Mouse (Mus musculus) embryonic facial prominence, embryonic 10.5 days (tissue): Measurements from ENCODE around the gene Eml4. TPM values are rescaled to one million over a fixed set of nuclear protein-coding genes. Genes with fewer than 3 reads are reported as not detected.

ENCODE experiments used
- DNase-seq: peaks from one replicate; pipeline ENCODE4 v3.0.0-alpha.2; 2017; ENCODE audit warnings: low spot score
- H3K27ac ChIP-seq: fragments of 300-500 bp; sonication (generic); replicated peaks from 2 replicates; pipeline ENCODE4 v1.5.1; 2016; ENCODE audit warnings: mild to moderate bottlenecking
- H3K27me3 ChIP-seq: fragments of 300-500 bp; sonication (generic); replicated peaks from 2 replicates; pipeline ENCODE4 v1.6.1; 2016; ENCODE audit warnings: low read depth, mild to moderate bottlenecking; ENCODE audit not compliant: poor library complexity, severe bottlenecking
- H3K36me3 ChIP-seq: fragments of 300-500 bp; sonication (generic); replicated peaks from 2 replicates; pipeline ENCODE4 v1.6.1; 2016; ENCODE audit warnings: mild to moderate bottlenecking, moderate library complexity
- H3K4me1 ChIP-seq: fragments of 300-500 bp; sonication (generic); 2 replicates; pipeline ENCODE4 v1.6.1; 2016
- H3K4me3 ChIP-seq: fragments of 300-500 bp; sonication (generic); 2 replicates; pipeline ENCODE4 v1.5.1; 2016; ENCODE audit warnings: mild to moderate bottlenecking, moderate library complexity
- H3K9me3 ChIP-seq: fragments of 300-500 bp; sonication (generic); 2 replicates; pipeline ENCODE4 v1.6.1; 2016; ENCODE audit warnings: mild to moderate bottlenecking
- WGBS: fragments of 180-500 bp; shearing (Covaris S2); methylation state at CpG from one replicate; pipeline ENCODE4 v1.1.7; 2016; 5-methylcytosine and 5-hydroxymethylcytosine counted together
- polyA plus RNA-seq: library from polyadenylated mRNA; unstranded; fragments of >200 nt; fragmentation: Nextera tagmentation; extraction: Ambion mirVana; gene quantifications from 2 replicates; pipeline ENCODE4 v1.2.1, GENCODE M21; 2016

The Eml4 gene
- polyA plus RNA-seq, 1 experiment from 2014 or later: 56.0 TPM

- WGBS: 54% methylated on average over 7 of the region's 7 CpGs
- DNase-seq: no peak
Measured at GRCm38 (mm10) chr17:83524753-83525152, 174.0 kb downstream of the Eml4 start.

GRCm38 (mm10) chr17:83525596-83525995 is 174.9 kb downstream of the Eml4 start:
- Histone ChIP-seq H3K4me1 (peaks cover 47% of the 10 kb centered on the region), H3K4me3 (0 out of 2 replicates have a peak overlapping the region, but pooled peaks have one; percentile 21), H3K27ac (peak overlapping the region; percentile 86), H3K36me3 (no peaks in the 10 kb centered on the region), H3K27me3 (peaks cover 13% of the 10 kb centered on the region; the same call in 1 of the 2 replicates), H3K9me3 (no peaks in the 10 kb centered on the region)
- no peak for DNase-seq
- 7% methylated on average over 8 of the region's 8 CpGs for WGBS

More at GRCm38 (mm10) chr17:83524753-83525152, 174.0 kb downstream of the Eml4 start:
- H3K27ac ChIP-seq: no peak overlapping the region
- no peak overlapping the region for H3K4me3 ChIP-seq
- no peaks in the 10 kb centered on the region for H3K9me3 ChIP-seq
- H3K27me3 ChIP-seq: peaks cover 13% of the 10 kb centered on the region; the same call in 1 of the 2 replicates
- no peaks in the 10 kb centered on the region for H3K36me3 ChIP-seq
- peaks cover 47% of the 10 kb centered on the region for H3K4me1 ChIP-seq

- H3K9me3 ChIP-seq: no peaks in the 10 kb centered on the region
- H3K36me3 ChIP-seq: no peaks in the 10 kb centered on the region
- H3K4me1 ChIP-seq: peaks cover 47% of the 10 kb centered on the region
- H3K27ac ChIP-seq: peak overlapping the region; percentile 86
- peak; percentile 57 for DNase-seq
- peaks cover 13% of the 10 kb centered on the region; the same call in 1 of the 2 replicates for H3K27me3 ChIP-seq
- WGBS: 9% methylated on average over 5 of the region's 5 CpGs
- H3K4me3 ChIP-seq: 0 out of 2 replicates have a peak overlapping the region, but pooled peaks have one; percentile 21
Measured at GRCm38 (mm10) chr17:83526091-83526561, 175.4 kb downstream of the Eml4 start.

- Histone ChIP-seq H3K4me3 (peak overlapping the region; percentile 39), H3K27me3 (peaks cover 13% of the 10 kb centered on the region; the same call in 1 of the 2 replicates), H3K9me3 (no peaks in the 10 kb centered on the region), H3K36me3 (no peaks in the 10 kb centered on the region), H3K4me1 (peaks cover 47% of the 10 kb centered on the region), H3K27ac (peak overlapping the region; percentile 86)
- peak; percentile 85 for DNase-seq
- 24% methylated on average over 13 of the region's 13 CpGs for whole genome bisulfite sequencing
Measured at GRCm38 (mm10) chr17:83526624-83527532, 176.1 kb downstream of the Eml4 start.

GRCm38 (mm10) chr17:83527651-83528381 is 177.1 kb downstream of the Eml4 start:
- peak; percentile 57 for DNase-seq
- WGBS: 20% methylated on average over 17 of the region's 17 CpGs
- H3K27ac ChIP-seq: peak overlapping the region; percentile 86

More at GRCm38 (mm10) chr17:83527651-83528381, 177.1 kb downstream of the Eml4 start:
- H3K9me3 ChIP-seq: no peaks in the 10 kb centered on the region
- peaks cover 13% of the 10 kb centered on the region; the same call in 1 of the 2 replicates for H3K27me3 ChIP-seq
- H3K4me3 ChIP-seq: peak overlapping the region; percentile 39
- H3K36me3 ChIP-seq: no peaks in the 10 kb centered on the region
- peaks cover 47% of the 10 kb centered on the region for H3K4me1 ChIP-seq

Other genes with a start within 250 kb of the Eml4 start
- 15.1 and 17.5 TPM in 2 replicates for gene Pkdcc, start 135.6 kb upstream of the Eml4 start, polyA plus RNA-seq
- 118 and 125 TPM in 2 replicates for gene Cox7a2l, start 166.4 kb downstream of the Eml4 start, polyA plus RNA-seq